8 mouse cellular contexts compared by ENCODE assay signal in genomic region chr1:42851398-42851767, GRCm38 (mm10). TPM values are rescaled to one million over a fixed set of nuclear protein-coding genes. Genes with fewer than 3 reads are reported as not detected.
DNase-seq lines count a peak whose midpoint lies in the region; ATAC-seq and TF ChIP-seq lines count a peak whose summit lies in the region.

No protein-coding gene starts in this region.

- TF ChIP-seq POLR2A in thymus, adult 2 months (IDR thresholded peaks at IDR 0.05; ENCODE audit: control insufficient read depth, extremely low read depth, insufficient read depth, low read length, poor library complexity): no peak; the same call in 1 of the 2 replicates

- DNase-seq in gastrocnemius, adult 2 months: no peak
- no peak for DNase-seq in gastrocnemius, postnatal 14 days
- no peak for DNase-seq in thymus, adult 2 months
- no peak for DNase-seq in thymus, postnatal 36 days
- DNase-seq in natural killer cell, adult 2 months (ENCODE audit: low spot score in 2 of 2): no peak
- DNase-seq in c-Kit-positive CD71-positive TER-119-positive erythroid progenitor cells, embryonic 14.5 days (ENCODE audit: low spot score): no peak

- no peak for TF ChIP-seq CTCF in gastrocnemius, adult 2 months (IDR thresholded peaks at IDR 0.05)
- TF ChIP-seq CTCF in thymus, adult 2 months (IDR thresholded peaks at IDR 0.05; ENCODE audit: borderline replicate concordance, control insufficient read depth, extremely low read depth, insufficient read depth, low read length, poor library complexity): no peak

- H3K9me3 ChIP-seq in limb, embryonic 12.5 days: no peaks in the 10 kb centered on the region
- H3K9me3 ChIP-seq in neural tube, embryonic 13.5 days: no peaks in the 10 kb centered on the region

- H3K36me3 ChIP-seq in thymus, adult 2 months (ENCODE audit: control insufficient read depth, insufficient read depth, low read length): no peaks in the 10 kb centered on the region
- H3K36me3 ChIP-seq in limb, embryonic 12.5 days: no peaks in the 10 kb centered on the region
- H3K36me3 ChIP-seq in neural tube, embryonic 13.5 days: no peaks in the 10 kb centered on the region

- peak overlapping the region; percentile 80 for H3K4me2 ChIP-seq in limb, embryonic 12.5 days
- peak overlapping the region; percentile 67 for H3K4me2 ChIP-seq in neural tube, embryonic 13.5 days

- H3K4me1 ChIP-seq in thymus, adult 2 months (replicated peaks; ENCODE audit: control insufficient read depth, insufficient read depth, low read length): peaks cover 8% of the 10 kb centered on the region
- peaks cover 11% of the 10 kb centered on the region for H3K4me1 ChIP-seq in limb, embryonic 12.5 days (replicated peaks)
- H3K4me1 ChIP-seq in neural tube, embryonic 13.5 days (replicated peaks): peaks cover 16% of the 10 kb centered on the region

- under 1% methylated on average over 21 of the region's 21 CpGs for WGBS in thymus, adult 2 months
- WGBS in limb, embryonic 12.5 days: under 1% methylated on average over 21 of the region's 21 CpGs
- WGBS in neural tube, embryonic 13.5 days: 0% methylated on average over 21 of the region's 21 CpGs

- no peak; the same call in 1 of the 2 replicates for ATAC-seq in limb, embryonic 12.5 days (ENCODE audit: insufficient number of reproducible peaks, insufficient read depth, low FRiP score, low TSS enrichment, low read depth)
- peak; percentile 86; the same call in 1 of the 2 replicates for ATAC-seq in neural tube, embryonic 13.5 days (ENCODE audit: low read depth)

- H3K9ac ChIP-seq in limb, embryonic 12.5 days (replicated peaks): peak overlapping the region; percentile 84
- H3K9ac ChIP-seq in neural tube, embryonic 13.5 days: peak overlapping the region; percentile 85

- intact Hi-C loops in gastrocnemius, adult 2 months (cut with DNase I): no loop called here
- intact Hi-C loops in gastrocnemius, postnatal 14 days (cut with DNase I; ENCODE audit: low total_unique reads): no loop called here

- H3K4me3 ChIP-seq in gastrocnemius, adult 2 months: peak overlapping the region; percentile 96
- H3K4me3 ChIP-seq in thymus, adult 2 months (ENCODE audit: control insufficient read depth, insufficient read depth, low read length): peak overlapping the region; percentile 75
- peak overlapping the region; percentile 90 for H3K4me3 ChIP-seq in limb, embryonic 12.5 days (replicated peaks)
- H3K4me3 ChIP-seq in neural tube, embryonic 13.5 days: peak overlapping the region; percentile 86

- H3K27me3 ChIP-seq in thymus, adult 2 months (ENCODE audit: control insufficient read depth, insufficient read depth, low read length): no peaks in the 10 kb centered on the region
- H3K27me3 ChIP-seq in limb, embryonic 12.5 days: no peaks in the 10 kb centered on the region; the same call in 1 of the 2 replicates
- no peaks in the 10 kb centered on the region for H3K27me3 ChIP-seq in neural tube, embryonic 13.5 days

- H3K27ac ChIP-seq in gastrocnemius, adult 2 months: peak overlapping the region; percentile 90
- H3K27ac ChIP-seq in thymus, adult 2 months (ENCODE audit: control insufficient read depth, insufficient read depth, low read length): no peak overlapping the region
- peak overlapping the region; percentile 75; the same call in 1 of the 2 replicates for H3K27ac ChIP-seq in limb, embryonic 12.5 days
- peak overlapping the region; percentile 54 for H3K27ac ChIP-seq in neural tube, embryonic 13.5 days (replicated peaks)

RNA-seq across cellular contexts. Expression of gene Mrps9, which starts 0.3 kb away (rescaled TPM):
- total RNA-seq in gastrocnemius, adult 2 months (2021): 10 to 100 TPM; 43.6 to 59.1 TPM
- total RNA-seq in gastrocnemius, postnatal 14 days (2021): 10 to 100 TPM; 42.5 to 53.9 TPM
- 27.7 and 37.1 TPM in 2 replicates for polyA plus RNA-seq in thymus, adult 2 months (2012; rRNA removed)
- polyA plus RNA-seq in limb, embryonic 12.5 days (2016; fragmentation: Nextera tagmentation; extraction: Ambion mirVana): 50.3 and 52.3 TPM in 2 replicates
- polyA plus RNA-seq in neural tube, embryonic 13.5 days (2015; fragmentation: Nextera tagmentation; extraction: Ambion mirVana): 35.1 and 36.3 TPM in 2 replicates
